Mouse (Mus musculus) erythroblast, embryonic 14.5 days (primary cell): ENCODE data around the gene Pip4k2a. TPM values are rescaled to one million over a fixed set of nuclear protein-coding genes. Genes with fewer than 3 reads are reported as not detected.

Experiments used
- H3K27me3 ChIP-seq: 2 replicates; pipeline ENCODE4 v1.6.1; 2012; ENCODE audit warnings: inconsistent platforms; ENCODE audit not compliant: control insufficient read depth
- H3K36me3 ChIP-seq: 2 replicates; pipeline ENCODE4 v1.6.1; 2012; ENCODE audit warnings: mild to moderate bottlenecking, inconsistent platforms; ENCODE audit not compliant: control insufficient read depth
- H3K4me1 ChIP-seq: 2 replicates; pipeline ENCODE4 v1.6.1; 2012; ENCODE audit warnings: inconsistent platforms; ENCODE audit not compliant: control insufficient read depth
- H3K4me3 ChIP-seq: replicated peaks from 2 replicates; pipeline ENCODE3; 2012; ENCODE audit warnings: moderate library complexity, mild to moderate bottlenecking, inconsistent platforms
- H3K9me3 ChIP-seq: 2 replicates; pipeline ENCODE4 v1.6.1; 2012; ENCODE audit warnings: low read length, inconsistent platforms, mixed read lengths; ENCODE audit not compliant: control insufficient read depth
- GATA1 ChIP-seq: IDR thresholded peaks from 2 replicates; pipeline ENCODE4 v1.6.1; 2012; ENCODE audit warnings: low read length, inconsistent platforms, mixed read lengths
- TAL1 ChIP-seq: IDR thresholded peaks from 3 replicates; pipeline ENCODE4 v1.6.1; 2012; ENCODE audit warnings: low read length, inconsistent platforms, mixed read lengths
- polyA plus RNA-seq: library from polyadenylated mRNA; stranded (reverse); fragments of >175 nt; gene quantifications from 2 replicates; pipeline ENCODE4 v1.2.3, GENCODE M21; 2012

Pip4k2a gene
- polyA plus RNA-seq, 1 experiment = 3.8 TPM

- peaks cover 67% of the 10 kb centered on the region for H3K4me1 ChIP-seq
- H3K9me3 ChIP-seq = no peaks in the 10 kb centered on the region
- TF ChIP-seq GATA1 (no peak), TAL1 (no peak)
Measured at GRCm38 (mm10) chr2:18915372-18916041, 82.4 kb downstream of the Pip4k2a start.

GRCm38 (mm10) chr2:18914750-18915149, 83.2 kb downstream of the Pip4k2a start:
- Histone ChIP-seq H3K27me3 (no peaks in the 10 kb centered on the region), H3K9me3 (no peaks in the 10 kb centered on the region), H3K4me1 (peaks cover 67% of the 10 kb centered on the region), H3K4me3 (no peak overlapping the region), H3K36me3 (no peaks in the 10 kb centered on the region; the same call in 1 of the 2 replicates)
- TF ChIP-seq TAL1 (no peak), GATA1 (no peak)

More at GRCm38 (mm10) chr2:18915372-18916041, 82.4 kb downstream of the Pip4k2a start:
- no peaks in the 10 kb centered on the region for H3K27me3 ChIP-seq
- H3K4me3 ChIP-seq = no peak overlapping the region
- peaks cover 3% of the 10 kb centered on the region; the same call in 1 of the 2 replicates for H3K36me3 ChIP-seq

- TF ChIP-seq TAL1 (no peak), GATA1 (no peak)
- no peaks in the 10 kb centered on the region for H3K9me3 ChIP-seq
- no peaks in the 10 kb centered on the region; the same call in 1 of the 2 replicates for H3K36me3 ChIP-seq
- H3K4me3 ChIP-seq = no peak overlapping the region
- peaks cover 68% of the 10 kb centered on the region for H3K4me1 ChIP-seq
- H3K27me3 ChIP-seq = no peaks in the 10 kb centered on the region
Measured at GRCm38 (mm10) chr2:18913642-18914041, 84.3 kb downstream of the Pip4k2a start.

- H3K4me3 ChIP-seq = no peak overlapping the region
- peaks cover 54% of the 10 kb centered on the region for H3K4me1 ChIP-seq
- no peak for TF ChIP-seq TAL1
- no peak for TF ChIP-seq GATA1
- H3K27me3 ChIP-seq = no peaks in the 10 kb centered on the region
- no peaks in the 10 kb centered on the region for H3K9me3 ChIP-seq
- peaks cover 13% of the 10 kb centered on the region for H3K36me3 ChIP-seq
Measured at GRCm38 (mm10) chr2:18911251-18911934, 86.5 kb downstream of the Pip4k2a start.

GRCm38 (mm10) chr2:18910209-18910608, 87.7 kb downstream of the Pip4k2a start:
- TF ChIP-seq GATA1 = no peak
- no peak for TF ChIP-seq TAL1
- H3K4me3 ChIP-seq = no peak overlapping the region
- peaks cover 53% of the 10 kb centered on the region for H3K4me1 ChIP-seq
- H3K27me3 ChIP-seq = no peaks in the 10 kb centered on the region
- H3K36me3 ChIP-seq = peaks cover 24% of the 10 kb centered on the region
- no peaks in the 10 kb centered on the region for H3K9me3 ChIP-seq

- Histone ChIP-seq H3K4me1 (peaks cover 53% of the 10 kb centered on the region), H3K36me3 (peaks cover 29% of the 10 kb centered on the region)
Measured at GRCm38 (mm10) chr2:18909713-18910112, 88.2 kb downstream of the Pip4k2a start.

GRCm38 (mm10) chr2:18907269-18907668, 90.7 kb downstream of the Pip4k2a start:
- Histone ChIP-seq H3K36me3 (peaks cover 52% of the 10 kb centered on the region), H3K4me1 (peaks cover 37% of the 10 kb centered on the region)

More at GRCm38 (mm10) chr2:18909713-18910112, 88.2 kb downstream of the Pip4k2a start:
- Histone ChIP-seq H3K9me3 (no peaks in the 10 kb centered on the region), H3K27me3 (no peaks in the 10 kb centered on the region), H3K4me3 (no peak overlapping the region)
- no peak for TF ChIP-seq TAL1
- no peak for TF ChIP-seq GATA1

GRCm38 (mm10) chr2:18906421-18907084, 91.4 kb downstream of the Pip4k2a start:
- Histone ChIP-seq H3K9me3 (no peaks in the 10 kb centered on the region), H3K4me1 (peaks cover 34% of the 10 kb centered on the region), H3K36me3 (peaks cover 59% of the 10 kb centered on the region)

More at GRCm38 (mm10) chr2:18907269-18907668, 90.7 kb downstream of the Pip4k2a start:
- H3K4me3 ChIP-seq = no peak overlapping the region
- TF ChIP-seq GATA1 (no peak), TAL1 (no peak)
- H3K27me3 ChIP-seq = no peaks in the 10 kb centered on the region
- H3K9me3 ChIP-seq = no peaks in the 10 kb centered on the region

More at GRCm38 (mm10) chr2:18906421-18907084, 91.4 kb downstream of the Pip4k2a start:
- H3K27me3 ChIP-seq = no peaks in the 10 kb centered on the region
- no peak overlapping the region for H3K4me3 ChIP-seq
- TF ChIP-seq GATA1 (no peak), TAL1 (no peak)
